16 mouse cellular contexts compared by ENCODE assay signal in the genomic region with DNA sequence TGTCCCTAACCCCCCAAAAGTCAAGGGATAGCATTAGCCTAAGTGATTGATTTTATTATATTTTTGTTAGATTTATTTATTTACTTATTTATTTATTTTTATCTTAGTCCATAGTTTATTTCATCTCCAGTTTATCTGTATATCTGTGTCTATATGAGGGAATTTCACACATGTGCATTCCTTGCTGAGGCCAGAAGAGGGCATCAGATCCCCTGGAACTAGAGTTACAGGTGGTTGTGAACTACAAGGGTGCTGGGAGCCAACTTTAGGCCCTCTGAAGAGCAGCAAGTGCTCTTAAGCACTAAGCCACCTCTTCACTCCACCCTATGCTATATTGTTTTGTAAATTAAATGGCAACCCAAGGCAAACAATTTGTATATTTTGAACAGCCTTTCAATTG. TPM values are rescaled to one million over a fixed set of nuclear protein-coding genes. Genes with fewer than 3 reads are reported as not detected.
DNase-seq lines count a peak whose midpoint lies in the region; ATAC-seq and TF ChIP-seq lines count a peak whose summit lies in the region.
"Had no signal": no experiment of that assay in that cellular context is flagged by ENCODE, and none has a peak within 500 bp of the region (broad histone marks: within the 10 kb centered on the region; RNA-seq: fewer than 3 reads in every experiment).

No protein-coding gene starts in this region.

- no peak overlapping the region for H3K4me2 ChIP-seq in midbrain, postnatal 0 days (ENCODE audit: low read depth, low read length, poor library complexity, severe bottlenecking)
- H3K4me2 ChIP-seq in forebrain, embryonic 11.5 days (ENCODE audit: low read depth, low read length, severe bottlenecking), result no peak overlapping the region
- H3K4me2 ChIP-seq in forebrain, embryonic 16.5 days (ENCODE audit: low read length), result no peak overlapping the region
- H3K4me2 ChIP-seq: forebrain, embryonic 12.5 days; heart, embryonic 15.5 days; intestine, embryonic 15.5 days; neural tube, embryonic 13.5 days had no signal

- TF ChIP-seq CTCF in gastrocnemius, adult 2 months (IDR thresholded peaks at IDR 0.05), result peak; percentile 55
- peak; percentile 56 for TF ChIP-seq CTCF in midbrain, postnatal 0 days (IDR thresholded peaks at IDR 0.05)

- H3K9ac ChIP-seq in midbrain, postnatal 0 days (replicated peaks; ENCODE audit: low read length, poor library complexity, severe bottlenecking), result no peak overlapping the region
- no peak overlapping the region for H3K9ac ChIP-seq in forebrain, embryonic 11.5 days (ENCODE audit: low read length)
- H3K9ac ChIP-seq in forebrain, embryonic 16.5 days (replicated peaks; ENCODE audit: low read depth, low read length), result no peak overlapping the region
- H3K9ac ChIP-seq: forebrain, embryonic 12.5 days; heart, embryonic 15.5 days; intestine, embryonic 15.5 days; neural tube, embryonic 13.5 days had no signal

- intact Hi-C loops in gastrocnemius, adult 2 months (cut with DNase I), result no loop called here
- intact Hi-C loops in gastrocnemius, postnatal 14 days (cut with DNase I; ENCODE audit: low total_unique reads), result loop anchor here (5.0 kb wide), 1 partner anchor 409 kb away; no protein-coding TSS in a partner anchor

- H3K4me1 ChIP-seq in midbrain, postnatal 0 days (ENCODE audit: insufficient read depth, low read length), result no peaks in the 10 kb centered on the region
- H3K4me1 ChIP-seq in midbrain, embryonic 10.5 days, result peaks cover 3% of the 10 kb centered on the region; the same call in 1 of the 2 replicates
- no peaks in the 10 kb centered on the region for H3K4me1 ChIP-seq in forebrain, embryonic 11.5 days (replicated peaks; ENCODE audit: control insufficient read depth, insufficient read depth, low read length)
- no peaks in the 10 kb centered on the region for H3K4me1 ChIP-seq in forebrain, embryonic 16.5 days (replicated peaks; ENCODE audit: control insufficient read depth, insufficient read depth, low read length)
- H3K4me1 ChIP-seq: forebrain, embryonic 12.5 days; neural tube, embryonic 13.5 days had no signal

- no peak overlapping the region for H3K27ac ChIP-seq in gastrocnemius, adult 2 months
- H3K27ac ChIP-seq in midbrain, postnatal 0 days (ENCODE audit: low read depth, low read length), result no peak overlapping the region
- H3K27ac ChIP-seq in midbrain, embryonic 10.5 days (replicated peaks), result no peak overlapping the region
- no peak overlapping the region for H3K27ac ChIP-seq in forebrain, embryonic 11.5 days (ENCODE audit: low read depth, low read length)
- no peak overlapping the region for H3K27ac ChIP-seq in forebrain, embryonic 16.5 days (ENCODE audit: low read length)
- H3K27ac ChIP-seq: forebrain, embryonic 12.5 days; heart, embryonic 15.5 days; intestine, embryonic 15.5 days; neural tube, embryonic 13.5 days had no signal

- H3K27me3 ChIP-seq in midbrain, postnatal 0 days (ENCODE audit: insufficient read depth, low read length), result no peaks in the 10 kb centered on the region
- no peaks in the 10 kb centered on the region for H3K27me3 ChIP-seq in midbrain, embryonic 10.5 days (ENCODE audit: low read depth, poor library complexity, severe bottlenecking)
- H3K27me3 ChIP-seq in forebrain, embryonic 11.5 days (ENCODE audit: control insufficient read depth, insufficient read depth, low read length), result no peaks in the 10 kb centered on the region
- H3K27me3 ChIP-seq in forebrain, embryonic 16.5 days (replicated peaks; ENCODE audit: control insufficient read depth, insufficient read depth, low read length), result no peaks in the 10 kb centered on the region
- H3K27me3 ChIP-seq: forebrain, embryonic 12.5 days; heart, embryonic 15.5 days; intestine, embryonic 15.5 days; neural tube, embryonic 13.5 days had no signal

- H3K36me3 ChIP-seq in midbrain, postnatal 0 days (ENCODE audit: insufficient read depth, low read length), result no peaks in the 10 kb centered on the region
- no peaks in the 10 kb centered on the region for H3K36me3 ChIP-seq in midbrain, embryonic 10.5 days
- no peaks in the 10 kb centered on the region for H3K36me3 ChIP-seq in forebrain, embryonic 11.5 days (ENCODE audit: control insufficient read depth, insufficient read depth, low read length)
- no peaks in the 10 kb centered on the region for H3K36me3 ChIP-seq in forebrain, embryonic 16.5 days (ENCODE audit: control insufficient read depth, insufficient read depth)
- H3K36me3 ChIP-seq: forebrain, embryonic 12.5 days; heart, embryonic 15.5 days; intestine, embryonic 15.5 days; neural tube, embryonic 13.5 days had no signal

- no peak for ATAC-seq in midbrain, postnatal 0 days (ENCODE audit: low FRiP score)
- no peak for ATAC-seq in forebrain, embryonic 11.5 days (replicated peaks; ENCODE audit: low FRiP score)
- no peak for ATAC-seq in forebrain, embryonic 16.5 days
- ATAC-seq: intestine, embryonic 15.5 days had no signal

- H3K4me3 ChIP-seq in gastrocnemius, adult 2 months, result no peak overlapping the region
- H3K4me3 ChIP-seq in midbrain, postnatal 0 days (ENCODE audit: low read depth, low read length), result no peak overlapping the region
- H3K4me3 ChIP-seq in midbrain, embryonic 10.5 days, result no peak overlapping the region
- H3K4me3 ChIP-seq in forebrain, embryonic 11.5 days (ENCODE audit: low read depth, low read length), result no peak overlapping the region
- H3K4me3 ChIP-seq in forebrain, embryonic 16.5 days (replicated peaks; ENCODE audit: low read length), result no peak overlapping the region
- H3K4me3 ChIP-seq: forebrain, embryonic 12.5 days; heart, embryonic 15.5 days; intestine, embryonic 15.5 days; neural tube, embryonic 13.5 days had no signal

- no peak for DNase-seq in gastrocnemius, adult 2 months
- no peak for DNase-seq in gastrocnemius, postnatal 14 days
- DNase-seq in midbrain, postnatal 0 days (ENCODE audit: low spot score), result no peak
- no peak for DNase-seq in midbrain, embryonic 10.5 days (ENCODE audit: low spot score)
- peak; percentile 11 for DNase-seq in T-cell, adult 2 months (ENCODE audit: low spot score)
- peak; percentile 43 for DNase-seq in naive thymus-derived CD4-positive, alpha-beta T cell, adult 2 months (ENCODE audit: low read depth)
- no peak for DNase-seq in forebrain, embryonic 11.5 days (ENCODE audit: low spot score)
- DNase-seq: gastrocnemius, postnatal 36 days; lung, postnatal 10 days; midbrain, embryonic 14.5 days; right cerebral cortex, adult 18-20 months had no signal

- no peaks in the 10 kb centered on the region for H3K9me3 ChIP-seq in midbrain, postnatal 0 days (ENCODE audit: low read length)
- H3K9me3 ChIP-seq in midbrain, embryonic 10.5 days (replicated peaks), result no peaks in the 10 kb centered on the region
- H3K9me3 ChIP-seq in forebrain, embryonic 11.5 days (ENCODE audit: control insufficient read depth, low read length), result no peaks in the 10 kb centered on the region
- H3K9me3 ChIP-seq in forebrain, embryonic 16.5 days (ENCODE audit: control insufficient read depth, low read length), result no peaks in the 10 kb centered on the region
- H3K9me3 ChIP-seq: heart, embryonic 15.5 days; intestine, embryonic 15.5 days had no signal

RNA-seq across cellular contexts. Expression of a gene that starts 10.7 kb away (rescaled TPM):
- 10 to 100 TPM; 14.1 to 17.3 TPM for total RNA-seq in gastrocnemius, adult 2 months (2021)
- total RNA-seq in gastrocnemius, postnatal 14 days (2021), result 10 to 100 TPM; 26.4 to 35.9 TPM
- 17.2 and 27.5 TPM in 2 replicates for total RNA-seq in midbrain, postnatal 0 days (2014; rRNA removed)
- 37.3 and 39.6 TPM in 2 replicates for polyA plus RNA-seq in midbrain, postnatal 0 days (2015; fragmentation: Nextera tagmentation; extraction: Ambion mirVana)
- polyA plus RNA-seq in midbrain, embryonic 10.5 days (2016; fragmentation: Nextera tagmentation; extraction: Ambion mirVana), result 66.2 and 72.7 TPM in 2 replicates
- 56.5 and 61.4 TPM in 2 replicates for polyA plus RNA-seq in forebrain, embryonic 11.5 days (2014; fragmentation: Nextera tagmentation; extraction: Ambion mirVana)
- 60.0 and 71.9 TPM in 2 replicates for polyA plus RNA-seq in forebrain, embryonic 16.5 days (2015; fragmentation: Nextera tagmentation; extraction: Ambion mirVana)

RNA-seq across cellular contexts. Expression of a gene that starts 11.1 kb away (rescaled TPM):
- total RNA-seq in gastrocnemius, adult 2 months (2021), result 10 to 100 TPM; 12.3 to 17.9 TPM
- total RNA-seq in gastrocnemius, postnatal 14 days (2021), result 10 to 100 TPM; 12.3 to 14.4 TPM
- total RNA-seq in midbrain, postnatal 0 days (2014; rRNA removed), result 44.1 and 51.6 TPM in 2 replicates
- 17.5 and 19.9 TPM in 2 replicates for polyA plus RNA-seq in midbrain, postnatal 0 days (2015; fragmentation: Nextera tagmentation; extraction: Ambion mirVana)
- polyA plus RNA-seq in midbrain, embryonic 10.5 days (2016; fragmentation: Nextera tagmentation; extraction: Ambion mirVana), result 5.0 and 6.4 TPM in 2 replicates
- polyA plus RNA-seq in forebrain, embryonic 11.5 days (2014; fragmentation: Nextera tagmentation; extraction: Ambion mirVana), result 11.5 and 12.7 TPM in 2 replicates
- 13.6 and 14.7 TPM in 2 replicates for polyA plus RNA-seq in forebrain, embryonic 16.5 days (2015; fragmentation: Nextera tagmentation; extraction: Ambion mirVana)

RNA-seq across cellular contexts. Expression of a gene that starts 12.0 kb away (rescaled TPM):
- under 1 TPM in 1 of 2 experiments, not detected in 1; 0.26 TPM for total RNA-seq in gastrocnemius, adult 2 months (2021)
- total RNA-seq in gastrocnemius, postnatal 14 days (2021), result under 1 TPM; 0.22 to 0.37 TPM
- total RNA-seq in midbrain, postnatal 0 days (2014; rRNA removed), result 0.47 and 1.4 TPM in 2 replicates
- 1.3 and 1.4 TPM in 2 replicates for polyA plus RNA-seq in midbrain, postnatal 0 days (2015; fragmentation: Nextera tagmentation; extraction: Ambion mirVana)
- 0.25 and 0.33 TPM in 2 replicates for polyA plus RNA-seq in midbrain, embryonic 10.5 days (2016; fragmentation: Nextera tagmentation; extraction: Ambion mirVana)
- polyA plus RNA-seq in forebrain, embryonic 11.5 days (2014; fragmentation: Nextera tagmentation; extraction: Ambion mirVana), result 0.45 and 0.56 TPM in 2 replicates
- polyA plus RNA-seq in forebrain, embryonic 16.5 days (2015; fragmentation: Nextera tagmentation; extraction: Ambion mirVana), result 0.17 and 0.37 TPM in 2 replicates

Comparison
In these comparisons a context has a peak if more than half of its experiments do, and no peak if none do; other contexts are left out.
1. DNase-seq: peak in T-cell, adult 2 months (single experiment) and naive thymus-derived CD4-positive, alpha-beta T cell, adult 2 months (single experiment); none in gastrocnemius, adult 2 months (single experiment), gastrocnemius, postnatal 14 days (single experiment), midbrain, postnatal 0 days (single experiment), midbrain, embryonic 10.5 days (single experiment) and forebrain, embryonic 11.5 days (single experiment).